Mouse (Mus musculus) layer of hippocampus, adult 9-11 months (tissue): ENCODE measurements around the gene Nhlrc4.

Source experiments
- DNase-seq: peaks from one replicate; pipeline ENCODE4 v3.0.0; 2022

Nhlrc4 gene

DNA sequence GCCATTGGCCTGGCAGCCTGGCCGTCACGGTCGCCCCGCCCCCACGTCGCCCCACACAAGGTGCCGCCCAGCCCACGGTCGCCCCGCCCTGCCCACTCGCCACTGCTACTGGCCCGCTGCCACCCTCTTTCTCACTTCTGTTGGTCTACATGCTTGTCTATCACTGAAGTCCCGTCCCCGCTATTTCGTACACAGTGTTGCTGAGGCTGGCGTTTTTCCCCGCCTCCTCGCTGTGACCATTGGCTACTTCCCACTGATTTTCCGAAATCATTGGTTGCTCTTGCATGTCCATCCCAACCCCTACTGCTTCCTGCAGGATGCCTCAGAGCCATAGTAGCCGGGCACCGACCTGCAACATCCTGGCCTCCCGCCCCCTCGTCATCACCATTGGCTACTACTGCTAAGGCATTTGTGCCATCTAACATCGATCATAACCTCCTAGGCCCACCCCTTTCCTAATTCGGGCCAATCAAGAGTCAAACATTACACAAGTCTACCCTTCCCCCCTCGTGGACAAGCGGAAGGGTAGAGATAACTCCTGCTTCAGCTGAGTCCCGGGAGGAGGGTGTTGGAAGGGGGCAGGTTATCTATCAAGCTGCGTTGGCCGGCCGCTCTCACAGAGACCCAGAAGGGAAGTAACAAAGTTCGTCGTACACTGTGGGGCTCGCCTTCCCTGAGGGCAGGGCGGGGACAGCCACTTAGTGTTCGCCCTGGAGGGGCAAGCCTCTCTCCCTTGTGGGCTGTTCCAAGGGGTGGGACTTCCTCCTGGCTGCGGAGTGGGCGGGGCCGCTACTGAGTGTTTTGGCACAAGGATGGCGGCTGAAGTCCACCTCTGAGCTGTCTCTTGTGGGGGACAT lies 24.7 kb downstream of the Nhlrc4 start:
- peak; percentile 100 for DNase-seq

- DNase-seq: peak; percentile 62
Measured at GRCm38 (mm10) chr17:25919144-25919785, 25.5 kb downstream of the Nhlrc4 start, which contains the start of gene Rab40c. Rab40c (minus strand) TSS chr17:25919727.

- no peak for DNase-seq
Measured at GRCm38 (mm10) chr17:25918037-25918750, 26.6 kb downstream of the Nhlrc4 start.

GRCm38 (mm10) chr17:25916931-25917647 lies 27.7 kb downstream of the Nhlrc4 start:
- no peak for DNase-seq

DNA sequence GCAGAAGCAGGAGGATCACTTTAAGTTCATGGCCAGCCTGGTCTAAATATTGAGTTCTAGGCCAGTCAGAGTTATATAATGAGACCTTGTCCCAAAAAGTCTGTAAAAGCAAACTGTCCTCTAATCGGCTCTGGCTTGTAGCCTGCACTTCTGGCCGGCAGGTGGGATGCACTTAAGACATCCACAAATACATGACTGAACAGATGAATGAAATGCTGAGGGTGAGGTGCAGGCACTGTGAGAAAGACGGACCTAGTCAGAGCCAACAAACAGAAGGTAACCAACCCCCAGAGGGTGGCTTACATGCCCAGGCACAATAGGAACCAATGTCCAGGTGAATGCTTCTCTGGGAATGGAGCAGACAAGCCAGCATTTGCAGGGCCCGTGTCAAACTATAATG lies 30.5 kb downstream of the Nhlrc4 start:
- DNase-seq: no peak

DNA sequence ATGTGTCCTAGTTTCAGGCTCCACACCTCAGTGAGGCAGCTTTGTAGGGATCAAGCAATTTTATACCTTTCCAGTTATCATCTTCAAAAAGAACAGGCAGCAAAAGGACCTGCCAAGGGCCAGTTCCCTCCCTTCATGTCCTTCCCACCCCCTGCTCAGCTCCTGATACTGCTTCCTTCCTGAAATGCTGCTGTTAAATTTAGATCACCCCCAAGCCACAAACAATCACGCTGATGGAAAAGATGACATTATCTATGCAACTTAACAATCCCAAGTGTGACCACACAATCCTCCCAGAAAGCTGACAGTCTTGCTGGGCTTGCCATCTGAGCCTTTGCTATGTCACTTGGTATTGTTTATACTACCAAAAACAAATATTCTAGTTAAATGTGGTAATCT lies 30.9 kb downstream of the Nhlrc4 start:
- no peak for DNase-seq

DNA sequence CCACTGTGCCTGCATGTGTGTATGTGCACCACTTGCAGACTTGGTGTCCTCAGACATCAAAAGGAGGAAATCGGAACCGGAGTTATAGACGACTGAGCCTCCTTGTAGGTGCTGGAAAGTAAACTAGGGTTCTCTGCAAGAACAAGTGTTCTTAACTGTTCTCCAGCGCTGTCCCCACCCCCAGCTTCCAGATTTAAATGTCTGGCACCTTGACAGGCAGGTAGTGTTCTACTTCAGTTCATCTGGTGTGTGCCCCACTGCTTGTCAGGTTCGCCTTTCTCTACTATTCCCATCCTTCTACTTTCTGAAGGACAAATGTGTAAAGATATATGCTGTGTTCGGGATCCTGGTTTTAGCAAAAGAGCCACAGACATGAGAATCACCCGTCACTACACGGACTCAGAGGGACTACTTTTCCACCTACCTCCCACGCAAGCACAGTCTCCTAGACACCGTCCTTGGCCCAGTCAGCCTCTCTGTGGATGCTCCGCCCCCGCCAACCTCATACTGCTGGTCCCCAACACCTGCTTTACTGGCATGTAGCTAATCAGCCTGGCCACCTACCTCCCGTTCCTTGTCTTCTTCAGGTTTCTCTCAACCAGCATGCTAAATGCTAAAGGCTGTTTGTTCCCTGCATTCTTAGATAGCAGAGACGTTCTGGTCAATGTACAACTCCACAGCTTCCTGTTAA lies 31.4 kb downstream of the Nhlrc4 start:
- peak; percentile 89 for DNase-seq

GRCm38 (mm10) chr17:25911816-25912215 lies 32.9 kb downstream of the Nhlrc4 start:
- peak; percentile 35 for DNase-seq

DNA sequence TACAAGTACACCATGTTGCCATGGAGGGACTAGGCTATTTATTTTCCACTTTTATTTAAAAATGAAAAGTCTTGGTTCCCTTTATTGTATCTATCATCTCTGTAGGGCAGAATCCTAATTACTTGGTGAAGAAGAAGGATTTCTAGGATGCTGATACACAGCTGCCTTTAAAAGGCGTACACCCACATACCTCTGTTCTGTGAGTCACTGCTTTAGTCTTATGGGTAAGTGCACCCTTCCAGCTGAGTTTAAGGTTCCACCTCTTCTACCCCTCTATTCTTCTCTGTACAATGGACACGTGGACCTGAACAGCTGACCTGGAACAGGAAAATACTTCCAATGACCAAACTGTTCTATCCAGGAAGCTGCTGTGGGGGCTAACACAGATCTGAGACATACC lies 37.1 kb downstream of the Nhlrc4 start:
- no peak for DNase-seq

GRCm38 (mm10) chr17:25903061-25903460 lies 41.7 kb downstream of the Nhlrc4 start:
- DNase-seq: no peak

DNA sequence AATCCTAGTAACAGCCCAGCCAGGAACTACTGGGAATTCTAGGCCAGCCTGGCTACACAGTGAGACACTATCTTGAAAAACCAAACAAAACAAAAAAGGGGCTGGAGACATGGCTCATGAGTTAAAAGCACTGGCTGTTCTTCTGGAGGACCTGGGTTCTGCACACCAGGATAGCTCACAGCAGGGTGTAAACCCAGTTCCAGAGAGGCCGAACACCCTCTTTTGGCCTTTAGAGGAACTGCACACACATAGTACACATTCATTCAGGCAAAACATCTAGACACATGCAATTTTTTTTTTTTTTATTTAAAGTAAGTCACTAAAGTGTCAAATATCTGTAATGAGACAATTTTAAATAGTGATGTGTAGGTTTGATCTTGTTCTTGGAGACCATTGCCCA lies 44.6 kb downstream of the Nhlrc4 start:
- DNase-seq: no peak

- no peak for DNase-seq
Measured at GRCm38 (mm10) chr17:25895891-25896290, 48.9 kb downstream of the Nhlrc4 start.

GRCm38 (mm10) chr17:25895415-25895814 lies 49.3 kb downstream of the Nhlrc4 start:
- DNase-seq: no peak

GRCm38 (mm10) chr17:25893975-25894617 lies 50.7 kb downstream of the Nhlrc4 start:
- DNase-seq: no peak
